Mouse (Mus musculus) mesoderm, embryonic 11.5 days (tissue): Measurements from ENCODE around the gene Tmem143.
A peak's percentile ranks its signal among the peaks of the same experiment; 100 is the strongest.

Source experiments
- DNase-seq: peaks from one replicate; pipeline ENCODE4 v3.0.0-alpha.2; 2012; ENCODE audit warnings: low read depth, low spot score

The Tmem143 gene

DNA sequence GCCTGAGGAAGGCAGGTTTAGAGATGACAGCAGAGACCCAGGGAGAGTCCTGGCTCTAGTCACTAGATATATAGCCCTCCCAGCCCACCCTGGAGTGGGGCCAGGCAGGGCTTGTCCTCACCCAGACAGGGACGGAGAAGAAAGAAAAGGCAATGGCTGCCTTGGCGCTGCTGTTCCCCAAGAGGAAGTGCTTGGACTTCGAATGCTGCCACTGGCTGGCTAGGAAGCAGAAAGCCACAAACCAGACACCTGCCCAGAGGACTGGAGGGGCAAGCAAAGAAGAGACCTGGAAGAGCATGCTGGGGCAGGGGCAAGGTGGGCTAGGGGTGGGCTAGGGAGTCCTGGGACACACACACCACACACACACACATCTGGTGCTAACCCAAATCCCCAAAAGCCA lies 9.5 kb upstream of the Tmem143 start:
- DNase-seq = no peak

DNA sequence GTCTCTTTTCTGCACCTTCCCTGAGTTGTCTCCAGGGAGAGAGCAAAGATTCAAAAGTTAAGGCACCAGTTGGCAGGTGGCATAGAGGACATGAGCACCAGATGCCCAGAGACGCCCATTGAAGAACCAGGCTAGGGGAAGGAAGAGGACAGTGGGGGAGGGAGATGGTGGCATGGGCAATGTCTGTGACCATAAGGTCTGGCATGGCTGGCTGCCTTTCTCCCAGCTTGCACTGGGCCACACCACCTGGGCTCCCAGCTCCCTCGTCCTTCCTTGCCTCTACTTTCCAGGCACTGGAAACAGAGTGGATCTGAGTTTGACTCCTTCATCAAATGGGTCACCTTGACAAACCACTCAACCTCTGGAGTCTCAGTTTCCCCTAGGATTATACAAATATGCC lies 4.1 kb upstream of the Tmem143 start:
- DNase-seq = no peak

DNA sequence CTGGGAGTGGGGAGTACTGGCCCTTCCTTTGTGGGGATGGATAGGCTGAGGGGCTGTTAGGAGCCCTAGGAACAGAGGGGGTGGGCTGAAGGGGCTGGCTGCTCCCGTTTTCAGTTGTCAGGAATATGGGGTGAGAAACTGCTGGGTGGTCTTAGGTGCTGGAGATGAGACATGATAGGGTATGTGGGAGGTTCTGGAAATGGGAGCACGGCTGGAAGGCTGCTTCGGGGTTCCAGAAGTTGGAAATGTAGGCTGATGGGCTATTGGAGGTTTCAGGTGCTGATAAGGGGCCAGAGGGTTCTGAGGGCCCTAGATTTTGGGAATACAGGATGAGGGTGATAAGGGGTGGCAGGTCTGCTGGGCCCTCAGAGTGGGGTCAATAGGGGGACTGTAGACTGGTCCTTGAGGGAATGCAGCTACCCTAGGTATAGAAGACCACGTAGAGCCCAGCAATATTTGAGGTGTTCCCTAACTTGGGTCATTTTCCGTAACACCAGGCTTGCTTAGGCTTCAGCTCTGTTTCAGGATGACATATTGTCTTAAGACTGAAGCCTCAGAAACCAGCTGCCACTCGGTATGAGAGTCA lies 717 bp upstream of the Tmem143 start:
- no peak for DNase-seq

DNA sequence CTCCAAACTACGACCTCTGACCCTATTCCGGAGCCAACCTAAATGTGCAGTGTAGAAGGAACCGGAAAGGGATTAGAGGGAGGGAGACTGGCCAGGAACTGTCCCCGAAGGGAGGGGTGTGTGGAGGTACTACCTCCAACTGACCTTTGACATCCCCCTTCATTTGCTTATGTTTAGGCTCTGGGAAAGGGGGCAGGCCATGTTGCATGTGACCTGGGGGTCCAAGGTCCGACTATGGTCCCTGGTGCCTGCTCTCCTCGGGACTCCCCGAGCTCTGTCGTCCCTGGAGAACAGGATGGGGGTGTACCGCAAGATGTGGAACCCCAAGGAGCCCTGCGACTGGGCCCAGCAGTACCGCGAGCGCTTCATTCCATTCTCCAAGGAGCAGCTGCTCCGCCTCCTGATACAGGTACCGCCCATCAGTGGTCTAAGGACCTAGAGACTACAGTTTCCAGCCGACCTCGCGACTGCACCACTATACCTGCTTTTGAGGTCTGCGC lies 567 bp downstream of the Tmem143 start:
- DNase-seq = peak; percentile 30

DNA sequence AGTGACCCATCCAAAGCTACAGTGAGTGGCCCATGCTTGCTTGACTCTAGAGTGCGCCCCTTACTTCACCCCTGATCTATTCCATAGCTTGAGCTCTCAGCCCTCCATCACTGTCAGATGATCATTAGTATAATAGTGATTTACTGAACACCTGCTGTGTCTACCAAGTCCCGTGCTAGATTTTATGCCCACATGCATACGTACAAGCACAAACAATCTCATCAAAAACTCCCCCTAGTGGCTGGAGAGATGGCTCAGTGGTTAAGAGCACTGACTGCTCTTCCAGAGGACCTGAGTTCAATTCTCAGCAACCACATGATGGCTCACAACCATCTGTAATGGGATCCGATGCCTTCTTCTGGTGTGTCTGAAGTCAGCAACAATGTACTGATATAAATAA lies 1.4 kb downstream of the Tmem143 start:
- DNase-seq = peak; percentile 37

DNA sequence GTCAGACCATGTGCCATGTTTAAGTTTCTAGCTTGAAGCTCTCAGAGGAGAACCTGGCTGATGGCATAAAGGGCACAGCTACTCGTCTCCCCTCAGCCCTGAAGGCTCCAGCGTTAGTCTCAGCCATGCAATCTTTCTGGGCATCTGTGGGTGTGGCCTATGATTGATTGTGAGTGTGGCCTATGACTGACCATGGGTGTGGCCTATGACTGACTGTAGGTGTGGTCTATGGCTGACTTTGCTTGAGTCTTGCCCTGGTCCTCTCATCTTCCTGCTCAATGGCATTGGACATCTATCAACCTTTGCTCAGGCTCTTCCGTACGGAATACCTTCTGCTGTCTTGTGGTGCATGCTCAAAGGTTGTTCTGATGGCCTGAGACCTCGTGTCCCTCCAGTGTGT lies 4.8 kb downstream of the Tmem143 start:
- DNase-seq = peak; percentile 41

DNA sequence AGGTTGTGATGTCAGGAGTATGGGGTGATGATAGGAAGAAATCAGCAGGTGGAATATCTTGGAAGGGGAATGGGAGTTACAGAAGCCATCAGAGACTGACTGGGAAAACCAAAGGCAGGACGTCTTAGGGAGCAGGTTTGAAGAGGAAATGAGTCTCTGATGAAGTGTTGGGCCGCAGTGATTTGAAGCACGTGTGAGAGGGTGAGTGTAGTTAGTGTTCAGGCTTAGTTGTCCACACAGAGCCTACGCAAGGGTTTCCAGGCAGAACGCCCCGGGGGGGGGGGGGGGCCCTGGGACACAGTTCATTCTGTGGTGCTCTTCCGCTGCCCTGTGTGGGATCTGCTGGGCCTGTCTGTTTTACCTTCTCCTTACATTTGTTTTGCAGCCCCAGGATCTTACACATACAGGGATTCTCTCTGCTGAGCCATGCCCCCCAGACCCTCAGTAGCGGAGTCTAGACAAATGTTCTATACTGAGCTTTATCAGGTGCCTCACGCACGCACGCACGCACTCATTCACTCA lies 5.8 kb downstream of the Tmem143 start:
- no peak for DNase-seq

DNA sequence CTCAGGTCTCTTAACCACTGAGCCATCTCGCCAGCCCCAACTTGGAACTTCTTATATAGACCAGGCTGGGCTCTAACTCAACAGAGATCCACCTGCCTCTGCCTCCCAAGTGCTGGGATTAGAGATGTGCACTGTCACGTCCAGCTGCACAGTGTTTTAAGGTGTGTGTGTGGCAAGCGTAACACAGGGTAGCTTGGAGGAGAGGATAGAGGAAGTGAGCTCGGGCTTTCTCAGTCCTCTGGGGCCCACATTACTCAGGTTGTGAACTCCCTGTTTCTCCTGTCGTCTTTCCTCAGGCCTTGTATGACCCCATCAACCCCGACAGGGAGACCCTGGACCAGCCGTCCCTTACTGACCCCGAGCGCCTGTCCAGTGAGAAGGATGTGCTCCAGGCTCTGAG lies 9.9 kb downstream of the Tmem143 start:
- no peak for DNase-seq

DNA sequence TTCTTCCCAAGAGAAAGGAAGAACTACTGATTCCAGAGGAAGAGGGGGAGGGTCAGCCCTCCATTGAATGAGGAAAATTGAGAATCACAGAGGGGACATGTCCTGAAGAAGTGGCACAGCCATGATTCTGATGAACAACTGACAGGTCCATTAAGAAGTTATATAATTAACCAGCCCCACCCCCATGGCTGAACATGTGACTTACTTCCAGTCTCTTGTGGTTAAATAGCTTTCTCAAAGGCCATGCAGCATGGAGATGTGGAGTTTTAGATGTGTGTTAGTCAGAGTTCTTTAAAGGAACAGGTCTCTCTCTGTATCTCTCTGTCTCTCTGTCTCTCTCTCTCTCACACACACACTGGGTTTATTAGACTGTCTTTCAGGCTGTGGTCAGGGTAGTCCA lies 11.6 kb downstream of the Tmem143 start:
- no peak for DNase-seq

DNA sequence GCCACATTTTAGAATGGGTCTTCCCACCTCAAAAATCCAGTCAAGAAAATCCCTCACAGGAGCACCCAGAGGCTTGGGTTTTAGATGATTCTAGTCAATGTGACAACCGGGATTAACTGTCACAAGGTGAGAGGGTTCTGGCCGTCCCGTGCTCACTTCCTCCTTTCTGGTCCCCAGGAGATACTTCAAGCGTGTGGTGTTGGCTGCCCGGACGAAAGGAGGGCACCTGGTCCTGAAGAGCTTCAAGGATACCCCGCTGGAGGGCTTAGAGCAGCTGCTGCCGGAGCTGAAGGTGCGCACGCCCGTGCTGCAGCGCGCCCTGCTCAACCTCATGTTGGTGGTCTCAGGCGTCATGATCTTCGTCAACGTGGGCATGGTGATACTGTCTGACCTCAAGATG lies 12.4 kb downstream of the Tmem143 start:
- no peak for DNase-seq

DNA sequence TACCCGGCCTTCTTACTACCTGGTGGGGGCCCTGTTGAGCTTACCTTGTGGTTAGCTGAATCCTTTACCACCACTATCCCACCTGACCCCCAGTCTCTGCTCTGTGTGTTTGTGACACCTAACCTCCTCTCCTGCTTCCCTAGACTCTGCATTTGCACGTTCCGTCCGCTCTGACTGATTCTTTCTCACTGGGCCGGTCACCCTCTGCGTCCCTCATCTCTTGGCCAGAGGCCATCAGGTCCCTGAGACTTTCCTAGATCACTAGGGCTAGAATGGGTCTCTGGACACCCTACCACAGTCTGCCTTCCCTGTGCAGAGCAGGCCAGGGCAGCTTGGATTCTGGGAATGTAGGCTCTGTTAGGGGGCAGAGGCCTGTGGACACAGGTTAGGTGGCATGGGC lies 17.3 kb downstream of the Tmem143 start:
- no peak for DNase-seq

DNA sequence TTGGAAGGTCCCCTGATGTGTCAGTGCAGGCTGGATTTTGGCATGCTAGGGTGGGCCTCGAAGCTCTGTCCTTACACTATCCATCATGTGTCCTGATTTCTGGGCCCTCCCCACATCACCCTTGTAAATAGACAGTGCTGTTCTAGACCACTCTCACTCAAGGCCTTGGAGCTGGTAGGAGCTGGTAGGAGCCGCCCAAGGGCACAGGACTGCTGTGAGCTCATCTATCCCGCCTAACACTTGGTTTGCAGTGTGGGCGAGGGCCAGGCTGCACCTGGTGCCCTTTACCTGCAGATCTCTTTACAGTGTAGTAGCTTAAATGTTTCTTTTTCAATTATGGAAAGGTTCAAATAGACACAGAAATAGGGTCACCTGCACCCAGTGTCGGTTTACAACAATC lies 18.3 kb downstream of the Tmem143 start:
- DNase-seq = no peak

DNA sequence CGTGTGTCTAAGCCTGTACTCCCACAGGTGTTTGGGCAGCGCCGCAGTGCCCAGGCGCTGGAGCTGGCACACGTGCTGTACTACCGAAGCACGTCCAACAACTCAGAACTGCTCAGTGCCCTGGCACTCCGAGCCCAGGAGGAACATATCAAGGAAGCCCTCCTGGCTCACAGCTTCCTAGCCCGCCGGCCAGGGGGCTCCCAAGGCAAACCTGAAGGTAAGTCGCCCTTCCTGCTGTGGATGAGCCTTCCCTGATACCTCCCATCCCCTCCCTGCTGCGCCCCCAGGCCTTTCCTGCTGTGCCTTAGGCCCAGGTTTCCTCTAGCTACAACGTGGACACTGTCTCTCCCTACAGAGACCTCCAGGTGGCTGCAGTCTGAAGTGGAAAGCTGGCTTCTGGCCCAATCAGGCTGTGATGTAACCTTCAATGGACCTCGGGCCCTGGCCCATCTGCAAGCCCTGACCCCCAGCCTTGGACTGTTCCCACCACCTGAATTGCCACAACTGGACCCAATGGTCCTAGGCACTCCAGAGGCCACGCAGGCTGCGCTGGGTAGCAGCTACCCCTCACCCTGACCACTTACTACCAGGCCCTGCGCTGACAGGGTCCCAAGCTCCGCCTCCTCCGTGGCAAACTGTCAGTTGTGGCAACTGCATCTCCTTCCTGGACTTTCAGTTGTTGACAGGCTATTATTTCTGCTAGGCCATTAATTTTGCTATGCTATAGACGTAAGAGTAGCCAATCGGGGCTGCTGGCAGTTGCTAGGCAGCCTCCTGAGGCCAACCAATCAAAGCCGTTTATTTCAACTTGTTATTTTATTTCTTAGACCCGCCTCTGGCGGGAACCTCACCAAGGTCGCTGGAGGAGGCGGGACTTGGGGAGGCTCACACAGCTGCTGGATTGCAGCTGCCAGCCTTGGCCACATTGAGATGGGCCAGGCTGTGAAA lies 19.6 kb downstream of the Tmem143 start:
- DNase-seq = peak; percentile 93

DNA sequence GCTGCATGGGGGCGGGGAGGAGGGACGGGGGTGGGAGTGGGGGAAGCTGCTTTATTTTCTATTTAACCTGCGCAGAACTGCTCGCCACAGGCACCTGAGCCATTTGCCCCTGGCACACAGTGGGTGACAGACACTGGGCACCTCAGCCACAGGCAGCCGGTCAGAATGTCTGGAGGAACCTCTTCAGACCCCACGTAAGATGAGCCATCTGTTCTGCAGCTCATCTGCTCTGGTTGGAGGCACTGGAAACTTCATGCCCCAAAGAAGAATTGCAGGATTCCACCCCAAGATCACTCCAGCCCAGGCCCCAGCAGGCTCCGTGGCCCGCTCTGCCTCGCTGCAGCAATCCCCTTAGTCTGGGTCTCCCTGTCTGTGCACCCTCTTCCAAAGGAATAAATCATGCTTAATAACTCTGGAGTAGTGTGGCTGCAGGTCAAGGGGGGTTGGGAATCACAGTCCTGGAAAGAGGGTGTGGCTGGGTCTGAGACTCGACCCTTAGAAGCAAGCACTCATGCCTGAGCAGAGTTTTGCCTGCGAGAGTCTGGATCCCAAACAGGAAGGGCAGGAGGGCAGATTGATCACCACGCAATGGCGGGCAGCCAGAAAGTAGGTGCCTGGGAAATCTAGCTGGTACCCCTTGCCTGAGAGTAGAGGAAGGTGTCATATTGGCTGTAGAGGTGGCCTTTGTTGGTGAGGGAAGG lies 20.4 kb downstream of the Tmem143 start:
- no peak for DNase-seq

DNA sequence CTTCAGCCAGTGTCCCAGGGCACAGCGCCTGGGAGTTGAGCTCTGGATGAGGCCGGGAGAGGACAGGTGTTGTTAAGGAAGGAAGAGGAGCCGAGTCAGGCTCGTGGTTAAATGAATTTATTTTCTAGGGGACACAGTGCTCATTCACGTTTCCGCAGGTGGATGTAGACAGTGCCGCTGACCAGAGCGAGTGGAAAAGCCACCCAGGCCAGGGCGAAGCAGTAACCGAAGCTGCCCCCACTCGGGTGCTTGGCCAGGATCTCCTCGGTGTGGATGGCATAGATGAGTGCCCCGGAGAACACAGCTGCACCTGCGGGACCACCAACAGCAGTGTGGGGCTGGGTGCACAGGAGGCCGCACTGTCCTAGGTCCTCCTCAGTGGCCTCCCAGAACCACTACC lies 21.2 kb downstream of the Tmem143 start:
- no peak for DNase-seq

DNA sequence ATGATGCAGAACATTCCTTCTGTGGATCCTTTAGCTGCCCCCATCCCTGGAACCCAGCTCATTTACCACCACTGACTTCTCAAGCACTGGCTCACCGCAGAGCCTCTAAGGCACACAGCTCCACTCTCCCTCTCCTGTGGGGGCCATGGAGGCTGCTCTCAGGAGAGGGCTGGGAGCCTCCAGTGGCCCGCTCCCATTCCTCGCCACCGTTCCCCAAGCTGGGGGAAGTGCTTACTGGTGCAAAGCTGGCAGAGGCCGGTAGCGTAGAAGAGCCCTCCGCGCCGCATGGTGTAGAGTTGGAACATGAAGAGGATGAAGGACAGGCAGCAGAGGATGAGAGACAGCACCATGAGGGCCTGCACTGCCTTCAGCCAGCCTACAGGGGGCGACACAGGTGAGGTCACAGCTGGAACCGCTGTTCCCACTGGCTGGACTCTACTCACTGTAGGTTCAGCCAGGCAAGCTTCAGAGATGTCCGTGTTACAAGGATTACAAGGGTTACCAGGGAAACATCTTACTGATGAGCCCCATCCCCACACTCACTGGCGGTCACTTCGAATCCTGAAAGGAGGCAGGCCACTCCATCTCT lies 22.4 kb downstream of the Tmem143 start:
- DNase-seq = no peak

DNA sequence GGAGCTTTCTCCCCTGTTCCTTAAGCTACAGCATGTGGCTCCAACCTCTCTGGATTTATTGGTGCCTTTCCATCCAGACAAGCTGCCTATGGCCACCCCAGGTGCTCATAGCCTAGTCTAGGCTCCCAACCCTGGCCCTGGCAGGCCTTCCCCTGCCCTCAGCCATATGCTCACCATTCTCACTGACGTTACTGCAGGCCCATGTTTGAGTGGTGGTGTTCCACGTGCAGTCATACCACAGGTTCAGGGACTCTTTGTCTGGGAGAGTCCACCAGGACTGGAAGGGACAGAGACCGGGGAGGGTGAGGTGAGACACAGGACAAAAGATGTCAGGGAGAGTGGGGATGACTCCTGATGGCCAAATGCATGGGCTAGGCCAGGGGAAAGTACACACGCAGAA lies 23.0 kb downstream of the Tmem143 start:
- no peak for DNase-seq

DNA sequence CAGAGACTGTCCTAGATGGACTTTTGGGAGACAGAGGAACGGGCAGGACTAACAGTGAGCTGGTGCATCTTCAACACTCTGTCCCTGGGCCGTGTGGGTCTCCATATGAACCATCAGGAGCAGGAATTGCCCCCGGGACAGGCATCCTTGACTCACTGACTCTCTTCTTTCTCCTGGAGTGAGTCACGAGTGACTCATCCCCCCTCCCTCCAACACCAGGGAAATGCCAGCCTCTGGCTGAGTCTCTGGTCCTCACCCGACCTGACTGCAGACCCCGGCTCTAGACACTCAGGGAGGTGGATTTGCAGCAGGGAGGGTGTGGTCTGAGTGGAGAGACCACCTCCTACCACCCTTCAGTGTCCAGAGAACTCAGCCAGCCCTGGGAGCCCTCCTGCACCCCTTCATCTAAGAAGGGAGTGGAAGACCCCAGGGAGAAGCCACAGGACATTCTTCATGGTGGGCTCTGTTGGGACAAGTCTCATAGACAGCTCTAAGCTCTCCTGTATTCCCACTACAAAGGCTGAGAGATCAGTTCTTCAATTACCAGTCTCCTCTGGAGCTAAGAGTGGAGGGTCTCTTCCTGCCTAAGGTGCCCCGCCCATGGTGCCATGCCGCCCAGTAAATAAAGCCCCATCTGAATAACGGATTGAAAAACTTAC lies 24.0 kb downstream of the Tmem143 start:
- DNase-seq = no peak

DNA sequence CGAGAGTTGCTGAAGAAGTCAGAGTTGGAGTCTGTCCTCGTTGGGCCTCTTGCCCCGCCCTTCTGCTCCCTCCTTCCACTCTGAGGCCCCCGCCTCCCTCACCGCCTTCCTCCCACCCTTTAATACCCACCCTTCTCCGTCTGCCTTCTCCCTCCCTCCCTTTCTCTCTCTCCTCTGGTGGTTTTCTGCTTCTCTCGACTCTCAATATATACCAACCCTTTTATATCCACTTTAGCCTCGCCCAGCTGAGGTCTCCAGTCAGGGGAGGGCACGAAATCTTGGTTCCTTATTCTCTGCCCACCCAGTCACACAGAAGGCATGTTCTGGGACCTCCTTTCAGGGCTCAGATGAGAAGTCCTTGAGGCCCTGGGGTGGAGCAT lies 24.5 kb downstream of the Tmem143 start, which contains the start of gene Emp3:
TSS of gene Emp3 (minus strand) at position 163 of the 380 bp plus-strand sequence.
- DNase-seq = no peak

DNA sequence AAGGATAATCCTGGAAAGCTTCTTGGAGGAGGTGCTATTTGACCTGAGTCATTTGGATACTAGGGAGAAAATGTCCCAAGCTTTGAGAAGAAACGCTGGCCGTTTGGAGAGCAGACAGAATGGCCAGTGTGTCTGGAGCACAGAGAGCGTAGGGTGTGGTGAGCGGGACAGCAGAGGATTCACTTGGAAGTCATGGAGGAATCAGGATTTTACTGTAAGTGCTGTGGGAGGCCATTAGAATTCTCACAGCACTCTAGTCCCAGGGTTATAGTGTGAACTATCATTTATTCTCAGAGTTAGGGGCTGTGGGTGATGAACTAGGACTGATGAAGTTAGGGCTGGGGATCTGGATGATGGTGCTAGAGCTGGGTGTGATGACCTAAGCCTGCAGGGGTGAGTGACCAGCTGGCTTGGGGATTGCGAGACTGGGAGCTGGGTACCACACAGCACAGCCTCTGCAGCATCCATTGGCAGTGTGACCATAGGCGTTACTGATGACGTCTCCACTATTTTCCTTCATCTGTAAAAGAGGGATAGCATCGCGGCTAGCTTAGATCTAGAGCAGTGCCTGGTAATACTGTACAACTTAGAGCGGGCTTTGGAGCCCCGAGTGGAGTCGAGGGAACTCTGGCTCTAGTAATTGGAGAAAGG lies 25.3 kb downstream of the Tmem143 start:
- DNase-seq = no peak
